Mouse (Mus musculus): ENCODE measurements around the gene Mex3b. TPM values are rescaled to one million over a fixed set of nuclear protein-coding genes. Genes with fewer than 3 reads are reported as not detected.

The Mex3b gene
- total and polyA plus RNA-seq, 3 experiments, result 0.59 to 2.5 (median 2.1) TPM

DNA sequence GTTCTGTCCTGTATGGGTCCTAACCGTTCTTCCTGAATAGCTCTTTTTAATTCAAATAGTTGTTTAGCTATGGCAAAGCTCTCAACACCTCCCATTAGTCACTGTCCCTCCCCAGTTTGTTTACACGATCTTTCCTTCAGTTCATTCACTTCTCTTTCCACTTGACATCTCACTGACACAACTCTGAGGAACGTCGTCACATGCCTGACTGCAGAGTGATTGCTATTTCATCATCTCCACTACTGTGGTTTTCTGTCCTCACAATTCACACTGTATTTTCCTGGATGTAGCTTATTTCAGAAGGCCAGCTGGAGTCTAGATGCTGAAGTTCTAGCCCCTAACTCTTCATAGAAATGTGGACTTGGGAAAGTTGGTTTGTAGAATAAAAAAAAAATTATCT lies 8.5 kb upstream of the Mex3b start:
- no peaks in the 10 kb centered on the region for H3K36me3 ChIP-seq (replicated peaks in 1 of 2; ENCODE audit: control insufficient read depth in 1 of 2, insufficient read depth in 1 of 2, low read length in 1 of 2)
- no peak for DNase-seq (ENCODE audit: extremely low read depth)
- H3K9me3 ChIP-seq (replicated peaks; ENCODE audit: low read length), result no peaks in the 10 kb centered on the region
- no peak overlapping the region for H3K4me3 ChIP-seq (replicated peaks in 1 of 3; ENCODE audit: low read depth in 2 of 3, low read length in 2 of 3, poor library complexity in 1 of 3)
- dilution Hi-C loops (cut with MboI; ENCODE audit: extremely low pct_ligation_motif_present, extremely low pct_unique_long_range_greater_than_20kb, low sequenced_read_pairs) (no loop called here), in situ Hi-C loops (cut with MboI; ENCODE audit: low pct_ligation_motif_present, low pct_unique_long_range_greater_than_20kb, low sequenced_read_pairs) (no loop called here)
- no peaks in the 10 kb centered on the region for H3K27me3 ChIP-seq (replicated peaks)
- no peak overlapping the region for H3K27ac ChIP-seq (ENCODE audit: insufficient read depth, low read depth)
- TF ChIP-seq EP300 (IDR thresholded peaks at IDR 0.05; ENCODE audit: low read length) (no peak), ZNF384 (IDR thresholded peaks at IDR 0.05; ENCODE audit: low read depth, low read length) (no peak), RCOR1 (conservative IDR thresholded peaks at IDR 0.05; ENCODE audit: low read depth, low read length) (no peak), GABPA (IDR thresholded peaks at IDR 0.05; ENCODE audit: insufficient replicate concordance, low read depth, low read length) (no peak)
- no peaks in the 10 kb centered on the region for H3K4me1 ChIP-seq (ENCODE audit: control insufficient read depth in 1 of 2, insufficient read depth in 2 of 2)
- H3K4me2 ChIP-seq (ENCODE audit: insufficient read depth, low read depth, poor library complexity, severe bottlenecking), result no peak overlapping the region
- no peaks in the 10 kb centered on the region for H3K79me2 ChIP-seq (replicated peaks; ENCODE audit: control insufficient read depth, extremely low read depth, insufficient read depth, poor library complexity, severe bottlenecking)
- H3K9ac ChIP-seq (ENCODE audit: insufficient read depth, low read depth), result no peak overlapping the region

DNA sequence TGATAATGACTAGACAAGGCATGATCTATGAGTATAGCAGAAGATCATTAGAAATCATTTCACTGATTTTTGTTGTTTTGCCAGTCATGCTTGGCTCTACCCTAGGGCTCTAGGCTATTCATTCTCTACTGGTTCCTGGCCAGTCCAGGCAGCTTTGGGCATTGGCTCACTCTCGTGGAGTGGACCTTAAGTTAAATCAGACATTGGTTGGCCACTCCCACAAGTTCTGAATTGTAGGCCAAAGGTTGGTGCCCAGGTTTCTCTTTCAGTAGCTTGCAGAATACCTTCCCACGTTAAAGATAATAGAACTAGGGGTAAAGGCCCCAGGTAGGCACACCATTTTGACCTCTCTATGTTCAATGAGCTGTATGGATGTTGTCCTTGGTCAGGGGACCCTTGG lies 6.5 kb upstream of the Mex3b start:
- H3K9ac ChIP-seq (ENCODE audit: insufficient read depth, low read depth), result no peak overlapping the region
- dilution Hi-C loops (cut with MboI; ENCODE audit: extremely low pct_ligation_motif_present, extremely low pct_unique_long_range_greater_than_20kb, low sequenced_read_pairs), result no loop called here
- peaks cover 5% of the 10 kb centered on the region for H3K27me3 ChIP-seq (replicated peaks)
- H3K36me3 ChIP-seq (replicated peaks in 1 of 2; ENCODE audit: control insufficient read depth in 1 of 2, insufficient read depth in 1 of 2, low read length in 1 of 2), result no peaks in the 10 kb centered on the region
- DNase-seq (ENCODE audit: extremely low read depth), result no peak
- H3K27ac ChIP-seq (ENCODE audit: insufficient read depth, low read depth), result no peak overlapping the region
- no peaks in the 10 kb centered on the region for H3K9me3 ChIP-seq (replicated peaks; ENCODE audit: low read length)
- TF ChIP-seq CHD2 (IDR thresholded peaks at IDR 0.05; ENCODE audit: low read length), result no peak
- TF ChIP-seq ETS1 (conservative IDR thresholded peaks at IDR 0.05; ENCODE audit: low read depth, low read length), result no peak
- no peak for TF ChIP-seq USF1 (IDR thresholded peaks at IDR 0.05; ENCODE audit: low read depth, low read length)
- TF ChIP-seq JUND (conservative IDR thresholded peaks at IDR 0.05; ENCODE audit: low read depth, low read length), result no peak
- H3K4me1 ChIP-seq (ENCODE audit: control insufficient read depth in 1 of 2, insufficient read depth in 2 of 2), result peaks cover 0 to 4% of the 10 kb centered on the region in 2 experiments; a peak in 1 of 4 replicates
- no peak overlapping the region for H3K4me3 ChIP-seq (replicated peaks in 1 of 3; ENCODE audit: low read depth in 2 of 3, low read length in 2 of 3, poor library complexity in 1 of 3)
- H3K4me2 ChIP-seq (ENCODE audit: insufficient read depth, low read depth, poor library complexity, severe bottlenecking), result no peak overlapping the region
- in situ Hi-C loops (cut with MboI; ENCODE audit: low pct_ligation_motif_present, low pct_unique_long_range_greater_than_20kb, low sequenced_read_pairs), result no loop called here
- H3K79me2 ChIP-seq (replicated peaks; ENCODE audit: control insufficient read depth, extremely low read depth, insufficient read depth, poor library complexity, severe bottlenecking), result no peaks in the 10 kb centered on the region

DNA sequence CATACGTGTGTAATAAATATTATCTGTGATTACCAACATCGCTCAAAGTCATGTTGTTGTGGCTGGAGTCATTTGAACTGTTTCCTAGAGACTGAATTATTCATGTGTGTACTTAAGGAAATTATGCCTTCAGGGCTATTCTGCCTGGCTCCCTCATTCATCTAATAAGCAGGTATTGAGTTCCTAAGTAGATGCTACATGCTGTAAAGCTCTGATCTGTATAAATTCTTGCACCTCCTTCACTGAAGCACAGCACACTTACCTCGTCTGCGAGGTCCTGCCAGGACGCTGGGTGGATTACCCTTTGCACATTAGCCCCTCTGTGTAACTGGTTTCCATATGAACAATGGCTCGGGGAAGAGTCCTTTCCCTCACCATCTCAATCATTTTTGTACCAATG lies 3.8 kb upstream of the Mex3b start:
- no peak for DNase-seq (ENCODE audit: extremely low read depth)
- peaks cover 5% of the 10 kb centered on the region for H3K27me3 ChIP-seq (replicated peaks)
- H3K4me1 ChIP-seq (ENCODE audit: control insufficient read depth in 1 of 2, insufficient read depth in 2 of 2), result peaks cover 0 to 4% of the 10 kb centered on the region in 2 experiments; a peak in 1 of 4 replicates
- no peak overlapping the region for H3K9ac ChIP-seq (ENCODE audit: insufficient read depth, low read depth)
- H3K9me3 ChIP-seq (replicated peaks; ENCODE audit: low read length), result no peaks in the 10 kb centered on the region
- no peak overlapping the region for H3K4me2 ChIP-seq (ENCODE audit: insufficient read depth, low read depth, poor library complexity, severe bottlenecking)
- no peaks in the 10 kb centered on the region for H3K36me3 ChIP-seq (replicated peaks in 1 of 2; ENCODE audit: control insufficient read depth in 1 of 2, insufficient read depth in 1 of 2, low read length in 1 of 2)
- no peak overlapping the region for H3K4me3 ChIP-seq (replicated peaks in 1 of 3; ENCODE audit: low read depth in 2 of 3, low read length in 2 of 3, poor library complexity in 1 of 3)
- in situ Hi-C loops (cut with MboI; ENCODE audit: low pct_ligation_motif_present, low pct_unique_long_range_greater_than_20kb, low sequenced_read_pairs), result no loop called here
- H3K79me2 ChIP-seq (replicated peaks; ENCODE audit: control insufficient read depth, extremely low read depth, insufficient read depth, poor library complexity, severe bottlenecking), result no peaks in the 10 kb centered on the region
- H3K27ac ChIP-seq (ENCODE audit: insufficient read depth, low read depth), result no peak overlapping the region
- dilution Hi-C loops (cut with MboI; ENCODE audit: extremely low pct_ligation_motif_present, extremely low pct_unique_long_range_greater_than_20kb, low sequenced_read_pairs), result no loop called here
- TF ChIP-seq UBTF (IDR thresholded peaks at IDR 0.05; ENCODE audit: low read depth, low read length) (no peak), CHD1 (IDR thresholded peaks at IDR 0.05; ENCODE audit: low read depth, low read length) (no peak), HCFC1 (IDR thresholded peaks at IDR 0.05; ENCODE audit: low read depth, low read length) (no peak), SIN3A (IDR thresholded peaks at IDR 0.05; ENCODE audit: low read length) (no peak), BHLHE40 (IDR thresholded peaks at IDR 0.05; ENCODE audit: low read depth, low read length) (no peak), POLR2A (IDR thresholded peaks at IDR 0.05; ENCODE audit: low read depth, low read length) (no peak), TCF12 (IDR thresholded peaks at IDR 0.05; ENCODE audit: low read depth, low read length) (no peak), KAT2A (IDR thresholded peaks at IDR 0.05; ENCODE audit: insufficient replicate concordance, low read length) (no peak), IRF4 (IDR thresholded peaks at IDR 0.05; ENCODE audit: low read depth, low read length) (no peak), USF1 (IDR thresholded peaks at IDR 0.05; ENCODE audit: low read depth, low read length) (no peak), TBP (conservative IDR thresholded peaks at IDR 0.05; ENCODE audit: low read depth, low read length) (no peak), E2F4 (IDR thresholded peaks at IDR 0.05; ENCODE audit: insufficient replicate concordance, low read depth, low read length) (no peak), MAZ (IDR thresholded peaks at IDR 0.05; ENCODE audit: low read depth, low read length) (no peak), CHD2 (IDR thresholded peaks at IDR 0.05; ENCODE audit: low read length) (no peak), ZNF384 (IDR thresholded peaks at IDR 0.05; ENCODE audit: low read depth, low read length) (no peak), RAD21 (IDR thresholded peaks at IDR 0.05; ENCODE audit: low read depth, low read length) (no peak), ETS1 (conservative IDR thresholded peaks at IDR 0.05; ENCODE audit: low read depth, low read length) (no peak), CTCF (conservative IDR thresholded peaks at IDR 0.05 in 1 of 2, IDR thresholded peaks at IDR 0.05 in 1 of 2; ENCODE audit: low read depth in 2 of 2, low read length in 2 of 2) (no peak)

All from CH12.LX (cell line).